Mouse (Mus musculus) embryonic stem cell, embryonic (primary cell): ENCODE results near the gene Zfp748.

ENCODE experiments used
- CTCF ChIA-PET, 4 experiments: fragments of 300-600 bp in 2 of 4; fragments of 350-600 bp in 2 of 4; sonication (Branson Sonifier 250); formaldehyde crosslinking; loops; one replicate each; lab custom pipeline; 2022; ENCODE audit warnings: inconsistent platforms in 2 of 4; lab: Charles Lee
- POLR2A ChIA-PET, 4 experiments: fragments of 300-600 bp in 2 of 4; fragments of 350-600 bp in 2 of 4; sonication (Branson Sonifier 250); formaldehyde crosslinking; loops; one replicate each; lab custom pipeline; 2022; ENCODE audit warnings: antibody characterized with exemption in 4 of 4, inconsistent platforms in 1 of 4; lab: Charles Lee

The Zfp748 gene

DNA sequence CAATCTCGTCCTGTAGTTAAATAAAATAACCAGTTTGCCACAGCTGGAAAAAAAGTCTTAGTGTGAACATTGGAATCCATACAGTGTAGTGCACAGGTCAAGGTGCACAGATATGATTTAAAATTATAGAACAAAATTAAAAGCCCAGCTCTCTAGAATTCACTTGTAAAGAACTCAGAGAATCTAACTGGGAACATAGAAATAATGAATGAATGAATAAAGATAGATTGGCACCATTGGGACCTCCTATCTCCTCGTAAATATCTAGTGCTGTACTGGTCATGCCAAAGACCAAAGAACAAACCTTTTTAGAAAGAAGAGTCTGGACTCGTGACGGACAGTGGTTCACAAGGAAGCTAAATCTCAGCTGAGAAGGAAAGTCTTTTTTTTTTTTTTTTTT lies at the start of gene Zfp748:
Gene Zfp748 (minus strand): TSS at position 101 of the 400 bp plus-strand sequence.
- POLR2A ChIA-PET, result interaction anchor here in 2 of 4 experiments (0.9 to 1.3 kb wide), 2 partner anchors 70 to 190 kb away, joined by 4 to 6 read pairs; partner anchors contain the start of gene Zfp874b (in 1 of the 2)
- CTCF ChIA-PET, result interaction anchor here in 2 of 4 experiments (0.5 to 0.6 kb wide), 2 partner anchors 130 to 292 kb away, joined by 3 read pairs; no protein-coding TSS in a partner anchor

DNA sequence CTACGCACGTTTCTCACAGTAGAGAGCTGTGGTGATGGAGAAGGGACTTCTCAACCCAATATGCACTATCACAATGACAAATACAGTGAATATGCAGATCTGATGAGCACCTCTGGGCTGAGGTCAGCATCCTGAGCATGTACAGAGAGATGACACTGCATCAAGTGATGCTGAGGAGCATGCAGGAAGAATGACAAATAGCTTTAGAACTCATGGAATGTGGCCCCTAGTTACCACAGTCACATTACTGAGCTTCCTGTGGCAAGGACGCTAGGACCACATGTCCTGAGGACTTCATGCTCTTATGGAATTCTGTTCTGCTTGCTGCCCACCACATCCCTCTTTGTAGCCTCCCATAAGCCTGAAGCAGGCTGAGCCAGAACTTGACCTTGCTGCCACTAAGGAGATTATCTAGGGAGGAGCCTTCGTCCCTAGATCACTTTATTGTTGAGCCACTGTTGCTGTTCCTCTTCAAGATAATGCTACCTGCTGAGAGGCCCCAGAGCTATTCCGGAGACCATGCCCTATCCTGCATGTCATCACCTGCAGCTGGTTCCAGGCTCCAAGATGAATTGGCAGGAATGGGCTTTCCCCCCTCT lies 19.1 kb upstream of the Zfp748 start:
- ChIA-PET CTCF (interaction anchor here in 1 of 4 experiments (0.6 kb wide), 1 partner anchor 241 kb away, joined by 3 read pairs; the partner anchor contains the start of gene Zfp595), POLR2A (interaction anchor here in 1 of 4 experiments (0.9 to 1.1 kb wide), 3 partner anchors 9 to 213 kb away, joined by 3 read pairs; partner anchors contain the start of gene Gm28044)

DNA sequence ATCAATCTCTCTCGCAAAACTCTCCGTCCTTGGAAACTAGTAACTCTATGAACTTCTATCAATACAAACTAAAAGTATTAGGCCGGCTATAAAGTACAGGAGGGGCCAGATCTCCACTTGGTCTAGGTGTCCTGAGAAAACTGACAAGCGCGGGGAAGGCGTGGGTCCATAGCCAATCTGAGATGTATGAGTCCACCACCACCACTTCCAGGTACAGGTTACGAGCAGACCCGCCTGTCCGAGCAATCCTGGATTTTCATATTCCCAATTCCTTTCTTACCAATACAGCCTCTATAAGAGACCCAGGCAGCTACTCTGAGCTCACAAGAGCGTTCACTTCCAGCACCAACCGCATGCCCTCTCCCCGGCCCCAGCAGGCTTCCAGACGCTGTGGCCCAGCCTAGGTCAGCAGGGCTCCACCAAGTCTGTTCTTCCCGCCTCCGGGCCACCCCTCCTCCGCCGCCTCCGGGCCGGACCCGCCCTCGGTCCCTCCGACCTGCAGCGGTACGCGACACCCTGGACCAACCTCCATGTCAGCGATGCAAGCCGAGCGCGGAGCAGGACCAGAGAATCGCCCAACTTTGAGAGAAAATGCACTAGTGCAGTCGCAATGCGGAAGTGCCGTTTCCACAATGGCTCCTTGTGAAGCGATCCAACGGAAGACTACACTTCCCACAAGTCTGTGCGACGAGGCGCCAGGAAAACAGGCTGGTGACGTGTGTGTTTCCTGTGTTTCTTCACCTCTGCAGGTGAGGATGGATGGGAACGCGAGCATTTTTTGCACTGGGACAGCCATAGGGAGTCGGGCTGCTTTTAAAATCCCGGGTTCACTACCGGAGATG lies 904 bp downstream of the Zfp748 start:
- ChIA-PET POLR2A (interaction anchor here in 2 of 4 experiments (0.6 to 1.4 kb wide), 5 partner anchors 13 to 191 kb away, joined by 3 to 6 read pairs (median 3); partner anchors contain the start of gene Zfp874b (in 1 of the 2)), CTCF (interaction anchor here in 1 of 4 experiments (0.6 kb wide), 1 partner anchor 625 kb away, joined by 3 read pairs; no protein-coding TSS in a partner anchor)

DNA sequence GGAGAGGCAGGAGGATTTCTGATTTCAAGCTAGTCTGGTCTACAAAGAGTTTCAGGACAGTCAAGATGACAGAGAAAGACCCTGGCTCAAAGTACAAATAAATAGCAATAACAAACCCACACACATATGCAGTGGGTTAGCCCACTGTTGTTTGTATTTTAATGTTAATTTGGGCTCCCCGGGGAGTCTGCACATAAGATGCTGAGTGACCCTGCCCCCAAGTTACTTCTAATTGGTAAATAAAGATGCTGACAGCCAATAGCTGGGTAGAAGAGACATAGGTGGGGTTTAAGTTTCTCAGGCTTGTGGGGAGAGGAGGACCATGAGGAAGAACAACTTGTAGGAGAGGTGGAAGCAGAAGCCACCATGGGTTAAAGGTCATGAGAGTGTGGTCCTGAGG lies 7.7 kb downstream of the Zfp748 start:
- POLR2A ChIA-PET, result interaction anchor here in 1 of 4 experiments (0.7 to 1.5 kb wide), 3 partner anchors 17 to 942 kb away, joined by 3 to 4 read pairs (median 4); no protein-coding TSS in a partner anchor
- CTCF ChIA-PET, result no interaction called here

DNA sequence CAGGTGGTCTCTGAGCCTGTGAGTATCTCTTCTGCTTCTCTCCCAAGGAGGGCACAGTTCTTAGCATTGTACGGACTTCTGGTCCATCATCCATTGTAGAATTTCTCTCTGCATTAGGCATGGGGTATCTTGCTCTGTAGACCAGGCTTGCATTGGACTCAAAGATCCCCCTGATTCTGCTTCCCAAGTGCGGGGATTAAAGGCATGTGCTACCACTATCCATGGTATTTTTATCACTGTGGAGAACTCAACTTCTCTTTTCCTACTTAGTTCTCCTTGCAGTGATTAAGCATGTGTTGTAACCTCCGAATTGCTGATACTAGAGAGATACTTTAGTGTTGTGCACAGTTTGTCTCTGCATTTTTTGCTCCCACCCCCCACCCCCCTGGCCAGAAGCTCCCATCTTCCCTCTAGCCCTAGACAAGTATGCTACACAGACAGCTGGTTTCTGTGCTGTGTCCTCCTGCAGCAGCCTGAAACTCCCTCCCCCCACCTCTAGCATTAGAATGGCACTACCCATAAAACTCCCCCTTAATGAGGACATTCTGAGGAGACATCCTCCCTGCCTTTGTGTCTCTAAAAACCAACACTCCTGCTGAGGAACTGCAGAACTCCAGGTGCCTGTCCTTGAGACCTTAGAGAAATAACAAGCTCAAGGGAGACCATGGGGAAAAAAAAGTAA lies 26.4 kb downstream of the Zfp748 start:
- CTCF ChIA-PET, result no interaction called here
- POLR2A ChIA-PET, result interaction anchor here in 2 of 4 experiments (0.7 to 2.0 kb wide), 3 partner anchors 43 to 317 kb away, joined by 4 to 8 read pairs (median 4); partner anchors contain the start of gene Zfp874b (in 1 of the 2)

DNA sequence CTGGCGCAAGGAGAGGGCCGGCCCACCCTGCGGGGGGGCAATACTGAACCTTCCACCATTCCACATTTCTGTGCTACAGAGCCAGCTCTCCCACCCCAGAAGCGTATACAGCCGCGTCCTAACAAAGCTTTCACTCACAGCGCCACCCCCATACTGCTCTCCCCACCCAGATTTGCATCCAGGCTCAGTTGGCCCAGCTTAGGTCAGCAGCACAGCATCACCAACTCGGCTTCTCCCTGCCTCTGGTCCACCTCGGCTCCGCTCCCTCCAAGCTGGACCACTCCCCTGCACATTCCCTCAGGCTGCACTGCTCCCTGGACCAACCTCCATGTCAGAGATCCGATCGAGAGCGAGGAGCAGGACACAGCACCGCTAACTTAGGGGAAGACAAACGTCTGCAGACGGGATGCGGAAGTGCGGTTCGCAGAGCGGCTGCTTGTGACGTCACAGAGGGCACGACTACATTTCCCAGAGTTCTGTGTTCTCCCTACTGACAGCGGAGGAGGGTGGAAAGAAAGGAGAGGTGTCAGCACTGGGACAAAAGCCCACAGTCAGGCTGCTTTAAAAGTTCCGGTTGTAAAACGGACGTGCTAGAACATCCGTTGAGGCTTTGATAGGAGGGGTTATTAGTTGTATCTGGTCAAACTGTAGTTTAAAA lies 27.7 kb downstream of the Zfp748 start, which contains the start of the genes Gm26965 and Zfp87:
Gene Gm26965 (minus strand): TSS at position 399 of the 658 bp plus-strand sequence.
Gene Zfp87 (minus strand): TSS at position 425 of the 658 bp plus-strand sequence.
- CTCF ChIA-PET, result interaction anchor here in 1 of 4 experiments (0.6 kb wide), 1 partner anchor 24 kb away, joined by 3 read pairs; no protein-coding TSS in a partner anchor
- POLR2A ChIA-PET, result interaction anchor here (0.6 to 2.3 kb wide), 16 partner anchors 12 to 398 kb away, joined by 3 to 19 read pairs (median 4); partner anchors contain the start of genes Zfp58 (in 2 of the 4), Zfp874b (in 2 of the 4), Gm10037 (in 1 of the 4) and Zfp273 (in 1 of the 4)

DNA sequence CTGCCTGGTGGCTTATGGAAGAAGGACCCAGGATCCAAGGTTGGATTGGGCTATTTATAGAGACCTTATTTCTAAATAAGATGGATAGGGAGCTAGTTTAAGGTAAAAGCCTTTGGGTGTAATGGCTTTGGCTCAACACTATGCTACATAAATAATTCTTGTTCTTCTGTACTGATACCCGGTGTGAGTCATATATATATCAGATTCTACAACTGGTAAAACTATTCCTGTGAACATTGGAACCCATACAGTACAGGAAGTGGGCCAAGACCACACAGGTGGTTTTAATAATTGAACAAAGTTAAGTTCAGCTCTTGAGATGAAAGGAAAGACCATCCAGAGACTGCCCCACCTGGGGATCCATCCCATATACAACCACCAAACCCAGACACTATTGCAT lies 52.7 kb downstream of the Zfp748 start:
- POLR2A ChIA-PET, result interaction anchor here (0.7 to 4.3 kb wide), 23 partner anchors 11 to 419 kb away, joined by 3 to 36 read pairs (median 4); partner anchors contain the start of genes Zfp874b (in 3 of the 4), Gm26965 (in 2 of the 4), Zfp457 (in 2 of the 4) and Zfp87 (in 2 of the 4)
- CTCF ChIA-PET, result no interaction called here

DNA sequence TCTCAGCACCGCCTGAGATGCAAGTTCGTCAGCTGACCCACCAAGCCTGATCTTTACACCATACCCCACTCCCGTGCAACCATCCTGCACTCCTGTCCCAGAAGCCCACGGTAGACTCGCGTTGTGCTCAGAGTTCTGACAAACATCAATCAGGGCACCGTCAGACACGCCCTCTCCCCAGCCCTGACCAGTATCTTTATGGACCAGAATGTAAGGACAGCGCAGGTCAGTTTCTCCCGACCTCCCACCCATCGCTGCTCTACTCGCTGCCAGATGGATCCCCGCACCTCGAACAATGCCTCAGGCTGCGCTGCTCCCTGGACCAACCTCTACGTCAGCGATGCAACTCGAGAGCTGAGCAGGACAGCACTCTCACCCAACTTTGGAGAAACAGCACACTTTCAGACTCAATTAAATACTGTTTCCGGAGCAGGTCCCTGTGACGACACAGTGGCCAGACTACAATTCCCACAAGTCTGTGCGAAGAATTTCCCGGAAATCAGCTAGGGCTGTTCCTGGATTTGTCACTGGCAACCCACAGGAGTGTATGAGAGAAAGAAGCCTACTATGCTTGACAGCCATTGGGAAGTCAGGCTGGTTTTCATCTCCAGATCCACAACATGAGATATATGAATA lies 53.4 kb downstream of the Zfp748 start, which contains the start of gene Zfp58:
Gene Zfp58 (minus strand): TSS at position 472 of the 636 bp plus-strand sequence.
- ChIA-PET CTCF (interaction anchor here in 2 of 4 experiments (0.7 to 0.8 kb wide), 2 partner anchors 137 to 372 kb away, joined by 3 read pairs; no protein-coding TSS in a partner anchor), POLR2A (interaction anchor here in 3 of 4 experiments (0.7 to 4.3 kb wide), 26 partner anchors 10 to 418 kb away, joined by 3 to 36 read pairs (median 4); partner anchors contain the start of genes Zfp457 (in 3 of the 3), Zfp874b (in 3 of the 3), Gm26965 (in 2 of the 3) and Zfp87 (in 2 of the 3))

DNA sequence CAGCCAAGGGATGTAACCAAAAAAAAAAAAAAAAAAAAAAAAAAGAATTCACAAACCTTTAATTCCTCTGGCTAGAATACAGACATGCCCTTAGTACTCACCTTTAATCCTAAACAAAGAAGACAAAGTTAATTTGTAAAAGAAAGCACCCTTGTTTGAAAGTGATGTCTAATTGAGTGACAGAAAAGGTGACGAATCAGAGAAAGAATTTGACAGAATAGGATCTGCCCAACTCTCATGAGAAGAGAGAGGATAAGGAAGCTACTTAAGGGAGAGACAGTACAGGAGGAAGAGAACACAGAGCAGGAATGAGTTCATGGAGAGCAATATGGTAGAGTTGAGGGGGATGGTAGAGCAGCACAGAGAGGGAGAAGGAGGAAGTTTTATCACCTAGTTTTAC lies 58.0 kb downstream of the Zfp748 start:
- POLR2A ChIA-PET, result interaction anchor here in 3 of 4 experiments (0.7 to 1.8 kb wide), 9 partner anchors 12 to 306 kb away, joined by 3 to 8 read pairs (median 6); partner anchors contain the start of genes Zfp874b (in 3 of the 3) and Zfp459 (in 1 of the 3)
- CTCF ChIA-PET, result no interaction called here
